Mouse (Mus musculus): ENCODE data around the gene Runx3.

Runx3 gene

GRCm38 (mm10) chr4:135226008-135226667 is 105.7 kb downstream of the Runx3 start:
- no peak for DNase-seq
